Mouse (Mus musculus) MEL (cell line): ENCODE data around the gene Tbr1.

Experiments used
- BHLHE40 ChIP-seq: IDR thresholded peaks from 2 replicates; pipeline ENCODE4 v1.6.1; 2012; ENCODE audit warnings: low read depth, mild to moderate bottlenecking, inconsistent platforms, low read length, improper control_type of control experiment, borderline replicate concordance
- CHD2 ChIP-seq: IDR thresholded peaks from 2 replicates; pipeline ENCODE4 v1.6.1; 2011; ENCODE audit warnings: low read length, improper control_type of control experiment
- CTCF ChIP-seq, 3 experiments: IDR thresholded peaks in 2 of 3; conservative IDR thresholded peaks in 1 of 3; 2 replicates each; pipeline ENCODE4 v1.5.1; 2011 to 2012; ENCODE audit warnings: low read length in 3 of 3, low read depth in 2 of 3, mild to moderate bottlenecking in 2 of 3, improper control_type of control experiment in 1 of 3, inconsistent platforms in 1 of 3, mixed read lengths in 1 of 3, moderate library complexity in 1 of 3; ENCODE audit not compliant: control insufficient read depth in 1 of 3, insufficient read depth in 1 of 3, poor library complexity in 1 of 3, severe bottlenecking in 1 of 3
- POLR2A ChIP-seq, 2 experiments: IDR thresholded peaks; 2 replicates each; pipeline ENCODE4 v1.6.1; 2011 to 2012; ENCODE audit warnings: low read length in 2 of 2, mild to moderate bottlenecking in 2 of 2, control low read depth in 1 of 2, improper control_type of control experiment in 1 of 2, low read depth in 1 of 2, moderate library complexity in 1 of 2; ENCODE audit not compliant: control insufficient read depth in 1 of 2, insufficient read depth in 1 of 2, poor library complexity in 1 of 2
- RCOR1 ChIP-seq: IDR thresholded peaks from 2 replicates; pipeline ENCODE4 v1.6.1; 2012; ENCODE audit warnings: low read depth, mild to moderate bottlenecking, inconsistent platforms, low read length, improper control_type of control experiment
- TCF12 ChIP-seq: IDR thresholded peaks from 2 replicates; pipeline ENCODE4 v1.6.1; 2014; ENCODE audit warnings: low read depth, mild to moderate bottlenecking, inconsistent platforms, low read length, improper control_type of control experiment, moderate library complexity
- USF1 ChIP-seq: IDR thresholded peaks from 2 replicates; pipeline ENCODE4 v1.6.1; 2014; ENCODE audit warnings: low read depth, mild to moderate bottlenecking, inconsistent platforms, low read length, improper control_type of control experiment, moderate library complexity

GRCm38 (mm10) chr2:61815583-61816313, 13.0 kb downstream of the Tbr1 start:
- TF ChIP-seq USF1 (no peak), BHLHE40 (no peak), POLR2A (IDR thresholded peaks at IDR 0.05; ENCODE audit: control insufficient read depth in 1 of 2, insufficient read depth in 1 of 2, low read depth in 1 of 2, low read length in 2 of 2, poor library complexity in 1 of 2) (no peak), TCF12 (no peak), CTCF (IDR thresholded peaks at IDR 0.05 in 2 of 3, conservative IDR thresholded peaks at IDR 0.05 in 1 of 3; ENCODE audit: control insufficient read depth in 1 of 3, insufficient read depth in 1 of 3, low read depth in 2 of 3, low read length in 3 of 3, poor library complexity in 1 of 3, severe bottlenecking in 1 of 3) (no peak), CHD2 (no peak), RCOR1 (no peak)
